Mouse (Mus musculus) lung, adult 2 months (tissue): ENCODE measurements around the gene Tgfbr3l.
A peak's percentile ranks its signal among the peaks of the same experiment; 100 is the strongest.

Experiments used
- CTCF ChIP-seq: fragments of 200-500 bp; IDR thresholded peaks from 2 replicates; pipeline ENCODE4 v1.5.1; 2011; ENCODE audit warnings: mild to moderate bottlenecking, low read length, control low read depth; ENCODE audit not compliant: insufficient read depth
- POLR2A ChIP-seq: fragments of 200-500 bp; IDR thresholded peaks from 2 replicates; pipeline ENCODE4 v1.6.1; 2011; ENCODE audit warnings: low read depth, mild to moderate bottlenecking, control low read depth, low read length, borderline replicate concordance; ENCODE audit errors: extremely low read depth

DNA sequence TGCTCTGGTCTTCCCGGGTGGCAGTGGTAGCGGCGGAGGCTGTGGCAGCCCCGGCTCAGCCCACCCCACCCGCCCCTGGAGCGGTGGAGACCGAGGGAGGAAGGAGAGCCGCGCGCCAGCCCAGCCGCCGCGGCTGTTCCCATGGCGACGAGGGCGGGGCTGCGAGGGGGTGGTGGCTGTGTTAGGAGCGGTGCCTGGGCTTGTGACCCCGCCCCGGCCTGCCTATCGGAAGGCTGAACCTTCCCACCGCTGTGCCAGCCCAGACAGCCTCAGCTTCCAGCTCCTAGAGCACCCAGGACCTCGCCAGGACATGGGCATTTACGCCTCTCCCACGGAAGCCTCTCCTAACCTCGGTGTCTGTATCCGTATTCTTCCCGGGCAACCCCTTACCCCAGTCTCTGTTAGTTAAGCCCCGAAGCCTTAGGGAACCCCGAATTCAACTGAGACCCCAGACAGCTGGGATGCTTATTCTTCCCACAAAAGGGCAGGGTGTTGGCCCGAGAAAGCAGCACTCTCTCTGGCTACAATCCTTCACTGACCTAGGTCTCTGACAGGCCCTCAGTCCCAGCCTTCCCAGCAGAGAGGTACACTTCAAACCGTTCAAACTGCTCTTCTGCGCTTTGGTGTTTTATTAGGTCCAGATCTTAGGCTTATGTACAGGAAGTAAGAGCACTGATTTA, 11.3 kb downstream of the Tgfbr3l start, which contains the start of gene Ctxn1:
- TF ChIP-seq CTCF (no peak), POLR2A (peak; percentile 55; the same call in 1 of the 2 replicates)
